Mouse (Mus musculus): ENCODE results near the gene Cdc37l1. TPM values are rescaled to one million over a fixed set of nuclear protein-coding genes. Genes with fewer than 3 reads are reported as not detected.

Gene Cdc37l1
- 19.9 and 26.8 TPM in 2 replicates for polyA plus RNA-seq (2012; rRNA removed)

- Histone ChIP-seq H3K27me3 (ENCODE audit: control insufficient read depth, insufficient read depth, low read length) (no peaks in the 10 kb centered on the region), H3K27ac (ENCODE audit: control insufficient read depth, insufficient read depth, low read depth, low read length) (peak within 1 kb of the TSS; percentile 95), H3K36me3 (ENCODE audit: control insufficient read depth, insufficient read depth, low read length) (peaks cover 3% of the 10 kb centered on the region; the same call in 1 of the 2 replicates), H3K4me3 (ENCODE audit: control insufficient read depth, low read depth, low read length) (peak within 1 kb of the TSS; percentile 98), H3K4me1 (ENCODE audit: control insufficient read depth, insufficient read depth, low read length) (peaks cover 3% of the 10 kb centered on the region; the same call in 1 of the 2 replicates)
- TF ChIP-seq POLR2A (IDR thresholded peaks at IDR 0.05; ENCODE audit: control insufficient read depth, low read depth, low read length), result peak; percentile 86
- no peak for TF ChIP-seq CTCF (IDR thresholded peaks at IDR 0.05; ENCODE audit: control insufficient read depth, insufficient read depth, insufficient replicate concordance, low read depth, low read length)
These were observed at the start of gene Cdc37l1 for GRCm38 (mm10) chr19:28990194-28990589. Gene Cdc37l1, plus strand, starts transcription at chr19:28990352.

GRCm38 (mm10) chr19:28941271-28941670 is 48.9 kb upstream of the Cdc37l1 start:
- H3K27me3 ChIP-seq (ENCODE audit: control insufficient read depth, insufficient read depth, low read length), result no peaks in the 10 kb centered on the region
- no peak overlapping the region for H3K27ac ChIP-seq (ENCODE audit: control insufficient read depth, insufficient read depth, low read depth, low read length)
- TF ChIP-seq CTCF (IDR thresholded peaks at IDR 0.05; ENCODE audit: control insufficient read depth, insufficient read depth, insufficient replicate concordance, low read depth, low read length) (no peak), POLR2A (IDR thresholded peaks at IDR 0.05; ENCODE audit: control insufficient read depth, low read depth, low read length) (no peak)
- no peaks in the 10 kb centered on the region for H3K4me1 ChIP-seq (ENCODE audit: control insufficient read depth, insufficient read depth, low read length)
- no peaks in the 10 kb centered on the region for H3K36me3 ChIP-seq (ENCODE audit: control insufficient read depth, insufficient read depth, low read length)
- H3K4me3 ChIP-seq (ENCODE audit: control insufficient read depth, low read depth, low read length), result no peak overlapping the region

DNA sequence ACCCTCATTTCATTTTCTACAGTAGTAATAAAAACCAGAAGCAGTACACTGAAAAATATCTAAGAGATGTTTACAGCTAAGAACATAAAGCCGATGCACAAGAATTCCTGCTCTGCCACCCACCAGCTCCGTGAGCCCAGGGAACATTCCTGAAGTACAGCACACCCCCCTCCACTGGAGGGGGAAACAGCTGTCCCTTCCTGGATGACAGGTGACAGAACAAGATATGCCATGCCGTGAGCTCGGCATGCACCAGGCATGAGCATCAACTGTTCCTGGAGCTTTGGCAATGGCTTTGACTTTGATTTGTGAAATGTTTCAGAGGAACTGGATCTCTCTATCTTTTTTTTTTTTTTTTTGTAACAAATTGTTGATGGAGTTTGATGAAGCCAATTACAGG is 43.4 kb upstream of the Cdc37l1 start:
- Histone ChIP-seq H3K4me3 (ENCODE audit: control insufficient read depth, low read depth, low read length) (no peak overlapping the region), H3K27ac (ENCODE audit: control insufficient read depth, insufficient read depth, low read depth, low read length) (no peak overlapping the region), H3K4me1 (ENCODE audit: control insufficient read depth, insufficient read depth, low read length) (no peaks in the 10 kb centered on the region), H3K27me3 (ENCODE audit: control insufficient read depth, insufficient read depth, low read length) (no peaks in the 10 kb centered on the region), H3K36me3 (ENCODE audit: control insufficient read depth, insufficient read depth, low read length) (no peaks in the 10 kb centered on the region)
- no peak for TF ChIP-seq POLR2A (IDR thresholded peaks at IDR 0.05; ENCODE audit: control insufficient read depth, low read depth, low read length)
- TF ChIP-seq CTCF (IDR thresholded peaks at IDR 0.05; ENCODE audit: control insufficient read depth, insufficient read depth, insufficient replicate concordance, low read depth, low read length), result no peak

GRCm38 (mm10) chr19:28947311-28947710 is 42.8 kb upstream of the Cdc37l1 start:
- H3K4me3 ChIP-seq (ENCODE audit: control insufficient read depth, low read depth, low read length), result no peak overlapping the region
- no peaks in the 10 kb centered on the region for H3K36me3 ChIP-seq (ENCODE audit: control insufficient read depth, insufficient read depth, low read length)
- TF ChIP-seq POLR2A (IDR thresholded peaks at IDR 0.05; ENCODE audit: control insufficient read depth, low read depth, low read length), result no peak
- TF ChIP-seq CTCF (IDR thresholded peaks at IDR 0.05; ENCODE audit: control insufficient read depth, insufficient read depth, insufficient replicate concordance, low read depth, low read length), result no peak
- no peaks in the 10 kb centered on the region for H3K4me1 ChIP-seq (ENCODE audit: control insufficient read depth, insufficient read depth, low read length)
- no peaks in the 10 kb centered on the region for H3K27me3 ChIP-seq (ENCODE audit: control insufficient read depth, insufficient read depth, low read length)
- no peak overlapping the region for H3K27ac ChIP-seq (ENCODE audit: control insufficient read depth, insufficient read depth, low read depth, low read length)

- Histone ChIP-seq H3K36me3 (ENCODE audit: control insufficient read depth, insufficient read depth, low read length) (no peaks in the 10 kb centered on the region), H3K4me1 (ENCODE audit: control insufficient read depth, insufficient read depth, low read length) (no peaks in the 10 kb centered on the region), H3K4me3 (ENCODE audit: control insufficient read depth, low read depth, low read length) (no peak overlapping the region), H3K27me3 (ENCODE audit: control insufficient read depth, insufficient read depth, low read length) (no peaks in the 10 kb centered on the region), H3K27ac (ENCODE audit: control insufficient read depth, insufficient read depth, low read depth, low read length) (no peak overlapping the region)
- TF ChIP-seq POLR2A (IDR thresholded peaks at IDR 0.05; ENCODE audit: control insufficient read depth, low read depth, low read length) (no peak), CTCF (IDR thresholded peaks at IDR 0.05; ENCODE audit: control insufficient read depth, insufficient read depth, insufficient replicate concordance, low read depth, low read length) (no peak)
These were observed 38.9 kb upstream of the Cdc37l1 start for GRCm38 (mm10) chr19:28951251-28951650.

GRCm38 (mm10) chr19:28963113-28963512 is 27.0 kb upstream of the Cdc37l1 start:
- TF ChIP-seq POLR2A (IDR thresholded peaks at IDR 0.05; ENCODE audit: control insufficient read depth, low read depth, low read length), result no peak
- no peak for TF ChIP-seq CTCF (IDR thresholded peaks at IDR 0.05; ENCODE audit: control insufficient read depth, insufficient read depth, insufficient replicate concordance, low read depth, low read length)
- no peaks in the 10 kb centered on the region for H3K36me3 ChIP-seq (ENCODE audit: control insufficient read depth, insufficient read depth, low read length)
- H3K4me1 ChIP-seq (ENCODE audit: control insufficient read depth, insufficient read depth, low read length), result peaks cover 9% of the 10 kb centered on the region
- H3K4me3 ChIP-seq (ENCODE audit: control insufficient read depth, low read depth, low read length), result peak overlapping the region; percentile 93; the same call in 1 of the 2 replicates
- H3K27me3 ChIP-seq (ENCODE audit: control insufficient read depth, insufficient read depth, low read length), result no peaks in the 10 kb centered on the region
- no peak overlapping the region for H3K27ac ChIP-seq (ENCODE audit: control insufficient read depth, insufficient read depth, low read depth, low read length)

GRCm38 (mm10) chr19:28963513-28963841 is 26.7 kb upstream of the Cdc37l1 start:
- Histone ChIP-seq H3K4me3 (ENCODE audit: control insufficient read depth, low read depth, low read length) (peak overlapping the region; percentile 93), H3K27me3 (ENCODE audit: control insufficient read depth, insufficient read depth, low read length) (no peaks in the 10 kb centered on the region), H3K4me1 (ENCODE audit: control insufficient read depth, insufficient read depth, low read length) (peaks cover 9% of the 10 kb centered on the region), H3K36me3 (ENCODE audit: control insufficient read depth, insufficient read depth, low read length) (no peaks in the 10 kb centered on the region), H3K27ac (ENCODE audit: control insufficient read depth, insufficient read depth, low read depth, low read length) (no peak overlapping the region)
- TF ChIP-seq POLR2A (IDR thresholded peaks at IDR 0.05; ENCODE audit: control insufficient read depth, low read depth, low read length), result no peak
- 0 out of 2 replicates have a peak, but pooled peaks have one; percentile 35 for TF ChIP-seq CTCF (IDR thresholded peaks at IDR 0.05; ENCODE audit: control insufficient read depth, insufficient read depth, insufficient replicate concordance, low read depth, low read length)
